Mouse (Mus musculus) heart, adult 11 months (tissue): ENCODE data around the gene Plac8.

Experiments
- DNase-seq: peaks from one replicate; pipeline ENCODE4 v3.0.0; 2022

Gene Plac8

GRCm38 (mm10) chr5:100572069-100572468 lies at the start of gene Plac8:
Gene Plac8 (minus strand): TSS chr5:100572245.
- DNase-seq = no peak

DNA sequence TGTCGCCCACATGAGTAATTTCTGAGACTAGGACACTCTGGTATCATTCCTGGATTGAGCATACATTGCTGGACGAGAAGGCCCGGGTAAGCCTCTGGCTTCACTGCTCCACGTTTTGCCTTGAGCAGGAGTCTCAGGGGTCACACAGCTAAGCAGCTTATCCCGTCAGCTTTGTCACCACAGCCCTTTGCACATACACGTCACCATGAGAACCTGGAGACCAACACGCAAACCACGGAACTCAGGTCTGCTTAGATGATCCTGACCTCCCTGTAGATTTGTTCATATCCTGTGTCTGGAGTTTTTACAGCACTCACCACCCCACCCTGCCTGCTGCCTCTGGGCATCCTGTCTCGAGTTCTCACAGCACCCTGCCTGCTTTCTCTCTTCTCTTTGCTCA lies 48.9 kb upstream of the Plac8 start:
- peak; percentile 55 for DNase-seq

DNA sequence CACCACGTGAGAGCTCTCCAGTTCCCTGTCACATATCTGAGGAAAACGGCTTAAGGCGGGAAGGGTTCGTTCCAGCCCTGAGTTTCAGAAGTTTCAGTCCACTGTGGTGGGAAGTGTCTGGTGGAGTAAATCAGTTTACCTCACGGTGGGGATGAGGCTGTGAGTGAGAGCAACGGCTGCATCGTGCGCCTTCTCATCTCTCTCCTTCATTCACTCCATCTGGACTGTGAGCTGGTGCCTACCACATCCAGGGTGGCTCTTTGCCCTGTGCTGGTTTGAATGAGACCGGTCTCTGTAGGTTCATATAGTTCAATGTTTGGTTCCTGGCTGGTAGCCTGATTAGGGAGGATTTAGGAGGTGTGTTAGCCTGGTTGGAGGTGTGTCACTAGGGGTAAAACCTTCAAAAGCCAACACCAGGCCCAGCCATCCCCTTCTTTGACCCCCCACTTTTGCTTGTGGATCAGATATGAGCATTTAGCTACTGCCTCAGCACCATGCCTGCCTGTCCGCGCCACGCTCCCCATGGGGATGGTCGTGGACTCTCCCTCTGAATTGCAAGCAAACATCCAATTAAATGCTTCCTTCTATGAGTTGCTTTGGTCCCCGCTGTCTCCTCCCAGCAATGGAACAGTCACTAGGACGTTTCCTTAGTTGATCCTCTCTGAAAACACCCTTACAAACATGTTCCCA lies 47.7 kb upstream of the Plac8 start:
- DNase-seq = peak; percentile 66

DNA sequence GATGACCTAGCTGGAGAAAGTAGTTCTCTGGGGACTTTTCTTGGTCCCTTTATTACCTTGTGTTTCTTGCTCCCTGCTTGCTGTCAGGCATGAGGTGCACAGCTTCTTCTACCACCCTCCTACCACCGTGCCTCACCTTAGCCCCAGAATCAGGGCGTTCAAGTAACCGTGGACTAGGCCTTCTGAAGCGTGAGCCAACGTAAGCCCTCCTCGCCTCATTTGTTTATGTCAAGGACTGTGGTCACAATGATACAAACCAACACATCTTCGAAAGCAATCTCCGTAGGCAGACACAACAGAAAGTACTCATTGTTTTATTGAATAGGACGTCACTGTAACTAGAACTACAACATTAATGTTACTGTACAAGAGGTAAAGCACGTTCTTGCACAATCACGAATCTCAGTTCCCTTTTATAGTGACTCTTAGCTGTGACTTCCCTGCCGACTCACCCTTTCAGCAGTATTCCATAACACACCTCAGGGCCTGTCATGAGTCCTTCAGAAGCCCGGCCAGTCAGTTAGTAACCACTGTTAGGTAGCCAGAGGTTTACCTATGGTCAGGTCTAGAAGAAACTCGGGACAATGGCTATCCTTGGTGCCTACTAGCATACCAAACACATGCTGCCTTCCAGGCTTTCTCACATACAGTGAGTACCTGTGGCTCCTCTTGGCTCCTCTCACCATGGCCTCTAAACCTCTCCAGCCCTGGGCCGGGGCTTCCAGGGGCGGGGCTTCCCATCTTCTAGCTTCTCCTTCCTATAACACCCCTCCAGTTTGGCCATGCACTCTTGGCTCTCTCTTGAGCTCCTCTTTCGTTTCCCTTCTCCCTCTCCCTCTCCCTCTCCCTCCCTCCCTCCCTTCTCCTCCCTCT lies 42.1 kb upstream of the Plac8 start:
- DNase-seq = peak; percentile 82

- peak; percentile 74 for DNase-seq
Observed at GRCm38 (mm10) chr5:100607868-100608267, 35.8 kb upstream of the Plac8 start.

DNA sequence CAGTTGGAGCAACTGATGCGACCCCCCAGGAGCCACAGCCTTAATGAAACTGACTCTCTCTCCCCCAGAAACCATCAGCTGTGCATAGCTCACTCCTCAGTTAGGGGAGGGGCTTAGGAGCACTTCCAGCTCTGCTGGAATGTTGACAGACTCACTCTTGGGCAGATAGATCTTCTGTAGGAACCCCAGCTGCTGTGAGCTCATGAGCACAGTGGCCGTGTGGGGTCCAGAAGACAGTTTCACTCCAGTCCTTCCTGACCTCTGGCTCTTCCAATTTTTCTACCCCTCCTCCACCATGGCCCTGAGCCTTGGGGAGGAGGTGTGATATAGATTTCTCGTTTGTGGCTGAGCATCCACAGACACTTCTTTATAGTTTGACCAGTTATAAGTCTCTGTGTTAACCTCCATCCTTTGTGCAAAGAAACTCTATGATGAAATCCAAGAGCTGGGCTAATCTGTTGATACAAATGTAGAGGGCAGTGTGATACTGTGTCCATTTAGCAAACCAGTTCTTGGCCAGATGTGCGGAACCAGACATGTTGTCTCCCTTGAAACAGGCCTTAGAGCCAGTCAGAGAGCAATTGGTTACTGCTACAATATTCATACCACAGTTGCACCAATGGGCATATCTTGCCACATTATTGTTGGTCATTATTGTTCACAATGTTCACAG lies 35.2 kb upstream of the Plac8 start:
- peak; percentile 92 for DNase-seq

GRCm38 (mm10) chr5:100605828-100606229 lies 33.8 kb upstream of the Plac8 start:
- peak; percentile 98 for DNase-seq

DNA sequence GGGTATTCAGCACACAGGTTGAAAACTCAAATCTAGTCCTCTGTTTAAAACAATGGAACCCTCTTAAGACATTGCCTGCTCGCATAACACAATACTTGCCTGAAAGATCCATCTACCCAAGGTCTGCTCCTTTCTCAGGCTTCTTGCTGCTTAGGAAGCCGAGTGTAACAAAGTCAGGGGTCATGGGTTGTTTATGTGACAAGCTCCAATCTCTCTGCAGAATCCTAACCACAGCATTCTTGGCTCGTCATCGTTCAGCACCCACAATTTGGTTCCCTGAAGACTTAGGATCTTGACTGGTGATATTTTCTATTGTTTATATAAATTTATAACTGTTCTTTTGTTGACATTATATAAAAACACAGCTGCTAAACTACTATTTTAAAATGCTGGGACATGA lies 32.0 kb upstream of the Plac8 start:
- peak; percentile 87 for DNase-seq

GRCm38 (mm10) chr5:100601864-100602263 lies 29.8 kb upstream of the Plac8 start:
- DNase-seq = peak; percentile 82

GRCm38 (mm10) chr5:100598961-100599463 lies 27.0 kb upstream of the Plac8 start:
- peak; percentile 18 for DNase-seq

DNA sequence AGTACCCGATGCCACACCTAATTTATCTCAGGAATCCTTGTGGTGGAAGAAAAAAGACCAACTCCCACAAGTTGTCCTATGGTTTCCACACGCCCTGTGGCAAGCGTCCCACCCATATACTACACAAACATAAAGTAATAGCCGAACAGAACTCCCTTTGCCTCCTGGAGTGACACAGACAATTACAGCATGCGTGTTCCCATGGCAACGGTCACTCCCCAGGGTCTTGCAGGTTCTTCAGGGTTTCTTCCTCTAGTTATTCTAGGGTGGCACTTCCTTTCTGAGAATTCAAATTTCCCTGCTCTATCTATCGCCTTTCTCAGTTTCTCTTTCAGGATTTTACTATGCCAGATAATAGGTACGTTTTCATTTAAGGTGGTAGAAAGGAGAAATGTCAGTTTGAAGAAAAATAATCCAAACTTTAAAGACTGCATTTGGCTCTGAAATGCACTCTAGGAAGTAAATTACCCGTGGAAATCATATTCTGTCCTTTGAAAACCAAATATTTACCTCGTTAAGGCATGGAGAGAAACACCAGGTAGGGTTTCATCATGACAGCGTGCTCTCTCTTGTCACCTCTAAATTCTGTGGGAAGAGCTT lies 25.9 kb upstream of the Plac8 start:
- peak; percentile 89 for DNase-seq

DNA sequence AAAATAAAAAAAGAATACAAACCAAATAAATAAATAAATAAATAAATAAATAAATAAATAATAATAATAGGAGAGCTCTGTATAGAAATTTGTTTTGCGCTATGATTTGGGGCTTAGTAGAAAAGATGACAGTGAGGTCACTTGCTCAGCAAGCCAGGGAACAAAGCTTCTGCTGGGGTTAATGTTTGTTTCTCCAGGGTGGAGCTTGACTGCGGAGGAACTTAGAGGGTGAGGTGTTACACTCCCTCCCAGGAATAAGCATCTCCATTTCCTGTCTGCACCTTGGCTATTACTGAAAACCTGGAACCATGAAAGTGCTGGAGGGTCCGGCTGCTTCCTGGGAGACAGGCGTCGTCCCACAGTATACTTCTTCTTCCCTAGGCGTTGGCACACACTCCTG lies 24.0 kb upstream of the Plac8 start:
- no peak for DNase-seq

DNA sequence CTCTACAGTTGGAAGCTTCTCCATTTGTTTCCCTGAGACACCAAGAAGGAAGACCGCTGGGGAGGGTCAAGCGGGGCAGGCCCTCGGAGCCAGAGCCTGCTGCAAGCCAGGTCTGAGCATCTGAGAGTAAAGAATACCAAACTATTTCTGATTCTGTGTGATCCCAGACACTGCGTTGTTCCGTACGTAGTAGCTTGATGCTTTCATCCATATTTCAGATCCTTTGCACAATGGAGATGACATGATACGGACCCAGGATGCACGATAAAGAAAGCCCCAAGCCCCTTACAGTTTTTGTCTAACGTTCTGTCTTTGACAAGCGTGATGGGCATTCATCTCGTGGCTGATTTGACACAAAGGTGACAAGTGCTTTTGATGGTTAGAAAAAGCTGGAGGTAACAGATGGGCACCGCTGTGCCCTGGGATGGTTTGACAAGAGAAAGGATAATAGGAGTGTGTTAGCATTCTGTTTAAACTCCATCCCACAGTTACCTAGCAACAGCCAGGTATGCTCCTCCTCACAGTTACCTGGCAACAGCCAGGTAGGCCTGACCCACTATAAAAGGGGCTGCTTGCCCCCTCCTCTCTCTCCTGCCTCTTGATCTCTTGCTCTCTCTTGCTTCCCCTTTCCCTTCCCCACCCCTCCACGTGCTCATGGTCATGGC lies 22.9 kb upstream of the Plac8 start:
- DNase-seq = peak; percentile 68

GRCm38 (mm10) chr5:100590505-100590904 lies 18.5 kb upstream of the Plac8 start:
- DNase-seq = no peak

DNA sequence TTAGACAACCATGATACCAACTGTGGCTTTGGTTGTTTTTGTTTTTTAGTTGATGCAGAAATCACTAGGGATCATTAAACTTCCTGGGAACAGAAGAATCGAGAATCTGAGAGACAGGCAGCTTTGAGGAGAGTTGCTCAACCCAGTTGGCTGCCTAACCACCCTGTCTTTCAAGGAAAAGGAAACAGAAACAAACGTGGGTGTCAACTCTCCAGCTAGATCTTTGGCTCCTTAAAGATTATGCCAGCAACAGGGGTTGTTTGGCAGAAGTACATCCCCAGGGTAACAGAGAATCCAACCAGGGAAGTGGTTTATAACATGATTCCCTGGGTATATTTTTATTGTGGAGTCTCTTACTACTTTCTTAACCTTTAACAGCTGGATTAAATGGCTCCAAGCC lies 15.6 kb upstream of the Plac8 start:
- peak; percentile 95 for DNase-seq

DNA sequence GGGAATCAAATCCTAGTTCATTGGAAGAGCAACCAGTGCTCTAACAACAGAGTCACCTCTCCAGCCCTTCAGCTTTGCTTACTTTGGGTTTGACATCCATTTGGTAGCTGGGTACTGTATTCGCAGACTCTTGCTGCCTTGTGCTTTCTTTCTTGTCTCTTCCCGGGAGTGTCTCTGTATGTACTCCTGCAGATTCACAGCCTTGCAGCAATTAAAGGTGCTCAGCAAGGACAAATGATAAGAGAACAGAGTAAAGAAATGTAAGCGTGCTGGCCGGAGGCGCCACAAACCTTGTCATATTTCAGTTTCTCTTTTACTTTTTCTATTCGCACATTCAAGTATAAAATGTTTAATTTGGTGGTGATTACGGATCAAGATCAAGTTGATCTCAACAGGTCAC lies 15.1 kb upstream of the Plac8 start:
- DNase-seq = peak; percentile 71

DNA sequence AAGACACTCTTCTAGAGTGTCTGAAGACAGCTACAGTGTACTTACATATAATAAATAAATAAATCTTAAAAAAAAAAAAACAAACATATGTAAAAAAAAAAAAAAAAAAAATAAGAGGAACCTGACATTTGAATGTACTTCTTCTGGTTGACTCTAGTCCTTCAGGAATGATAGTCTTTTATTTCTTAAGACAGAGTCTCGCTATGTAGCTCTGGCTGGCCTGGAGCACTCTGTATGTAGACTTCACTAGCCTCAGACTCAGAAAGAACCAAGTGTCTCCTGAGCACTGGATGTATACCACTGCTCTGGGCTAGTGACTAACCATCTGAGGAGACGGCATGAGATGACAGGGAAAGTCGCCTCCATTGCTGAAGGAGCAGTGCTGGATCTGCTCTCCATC lies 13.6 kb upstream of the Plac8 start:
- DNase-seq = no peak

DNA sequence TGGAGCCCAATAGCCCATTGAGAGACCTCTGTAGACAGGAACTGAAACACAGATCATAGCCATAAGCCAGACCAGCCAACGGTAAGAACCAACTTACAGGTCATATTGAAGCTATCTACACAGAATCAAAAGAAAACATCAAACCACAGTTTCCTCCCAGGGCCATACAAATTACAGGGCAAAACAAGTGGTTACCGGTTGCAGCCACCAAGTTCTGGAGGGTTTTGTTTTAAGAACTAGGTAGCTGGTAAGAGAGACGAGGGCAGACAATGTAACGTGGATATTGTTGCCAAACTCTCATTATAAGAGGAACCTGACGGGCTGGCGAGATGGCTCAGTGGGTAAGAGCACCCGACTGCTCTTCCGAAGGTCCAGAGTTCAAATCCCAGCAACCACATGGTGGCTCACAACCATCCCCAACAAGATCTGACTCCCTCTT lies 13.2 kb upstream of the Plac8 start:
- DNase-seq = no peak

DNA sequence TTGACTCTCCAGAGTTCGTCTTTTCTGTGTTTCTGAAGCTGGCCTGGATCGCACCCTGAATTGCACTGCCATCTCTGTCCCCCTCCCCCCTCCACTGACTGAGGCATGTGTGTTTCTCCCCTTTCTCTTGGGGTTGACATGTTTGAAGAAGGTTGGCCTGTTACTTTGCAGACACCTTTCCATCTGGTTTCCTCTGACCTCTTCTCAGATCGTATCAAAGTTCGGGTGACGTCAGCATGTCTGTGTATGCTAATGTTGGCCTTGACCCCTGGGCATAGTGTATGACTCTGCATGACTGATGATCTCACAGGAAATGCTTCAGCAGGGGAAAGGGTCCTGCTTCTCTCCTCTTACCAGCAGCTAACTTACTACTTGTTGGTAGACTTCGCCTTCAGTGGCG lies 11.0 kb upstream of the Plac8 start:
- no peak for DNase-seq

DNA sequence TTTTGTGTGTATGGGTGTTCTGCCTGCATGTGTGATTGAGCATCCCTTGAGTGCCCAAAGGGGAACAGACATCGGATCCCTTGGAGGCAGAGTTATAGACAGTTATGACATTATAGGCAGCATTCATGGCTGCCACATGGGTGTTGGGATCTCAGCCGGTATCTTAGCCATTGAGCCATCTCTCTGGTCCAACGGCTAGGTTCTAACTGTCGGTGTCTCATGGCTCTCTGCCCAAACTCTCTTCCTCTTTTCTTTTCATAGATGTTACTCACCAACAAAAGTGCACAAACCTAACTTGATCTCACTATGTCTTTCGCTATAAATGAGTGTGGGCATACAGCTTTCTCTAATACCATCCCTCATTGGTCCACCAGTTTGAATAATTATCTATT lies 10.4 kb upstream of the Plac8 start:
- no peak for DNase-seq

GRCm38 (mm10) chr5:100581622-100582434 lies 9.8 kb upstream of the Plac8 start:
- DNase-seq = no peak
